ENCODE assay signal across 12 mouse cellular contexts in genomic region chr14:80979475-80979874, GRCm38 (mm10).
A peak's percentile ranks its signal among the peaks of the same experiment; 100 is the strongest.
DNase-seq lines count a peak whose midpoint lies in the region; ATAC-seq and TF ChIP-seq lines count a peak whose summit lies in the region.
"Had no signal": no experiment of that assay in that cellular context is flagged by ENCODE, and none has a peak within 500 bp of the region (broad histone marks: within the 10 kb centered on the region; RNA-seq: fewer than 3 reads in every experiment).

No protein-coding gene starts in this region.

- no peak overlapping the region for H3K9ac ChIP-seq in heart, embryonic 16.5 days (ENCODE audit: low read length)
- no peak overlapping the region for H3K9ac ChIP-seq in lung, embryonic 14.5 days

- 11% methylated on average over 5 of the region's 5 CpGs for WGBS in heart, embryonic 16.5 days
- WGBS in lung, embryonic 14.5 days = 15% methylated on average over 5 of the region's 5 CpGs
- WGBS in limb, embryonic 10.5 days = 71% methylated on average over 5 of the region's 5 CpGs

- no peaks in the 10 kb centered on the region for H3K36me3 ChIP-seq in heart, embryonic 16.5 days (ENCODE audit: control insufficient read depth, insufficient read depth)
- no peaks in the 10 kb centered on the region for H3K36me3 ChIP-seq in lung, embryonic 14.5 days (ENCODE audit: insufficient read depth)
- H3K36me3 ChIP-seq in limb, embryonic 10.5 days = no peaks in the 10 kb centered on the region

- no peaks in the 10 kb centered on the region for H3K4me1 ChIP-seq in heart, embryonic 16.5 days (ENCODE audit: control insufficient read depth, insufficient read depth, low read length)
- H3K4me1 ChIP-seq in lung, embryonic 14.5 days (ENCODE audit: insufficient read depth) = peaks cover 7% of the 10 kb centered on the region; the same call in 1 of the 2 replicates
- peaks cover 5% of the 10 kb centered on the region; the same call in 1 of the 2 replicates for H3K4me1 ChIP-seq in limb, embryonic 10.5 days

- no peaks in the 10 kb centered on the region for H3K9me3 ChIP-seq in heart, embryonic 16.5 days (replicated peaks; ENCODE audit: control insufficient read depth, low read length)
- no peaks in the 10 kb centered on the region for H3K9me3 ChIP-seq in lung, embryonic 14.5 days (ENCODE audit: low read depth, low read length)
- no peaks in the 10 kb centered on the region for H3K9me3 ChIP-seq in limb, embryonic 10.5 days (replicated peaks)

- H3K4me3 ChIP-seq in heart, embryonic 16.5 days (ENCODE audit: low read length) = no peak overlapping the region
- H3K4me3 ChIP-seq in lung, embryonic 14.5 days (ENCODE audit: low read depth, low read length) = no peak overlapping the region
- no peak overlapping the region for H3K4me3 ChIP-seq in limb, embryonic 10.5 days
- H3K4me3 ChIP-seq: erythroblast, embryonic 14.5 days had no signal

- no peak for DNase-seq in heart, postnatal 25 days (ENCODE audit: low spot score)
- peak; percentile 59 for DNase-seq in lung, embryonic 14.5 days
- DNase-seq in lung, postnatal 14 days = no peak
- peak; percentile 19 for DNase-seq in adrenal gland, postnatal 10 days
- peak; percentile 32 for DNase-seq in limb, embryonic 10.5 days (ENCODE audit: low spot score)
- no peak for DNase-seq in urinary bladder, postnatal 14 days (ENCODE audit: low spot score)
- no peak for DNase-seq in right cerebral cortex, postnatal 36 days (ENCODE audit: low spot score in 2 of 2)
- DNase-seq: cerebellum, postnatal 14 days; right cerebral cortex, postnatal 14 days had no signal

- no peak overlapping the region for H3K27ac ChIP-seq in heart, embryonic 16.5 days (ENCODE audit: low read length)
- no peak overlapping the region for H3K27ac ChIP-seq in lung, embryonic 14.5 days (ENCODE audit: low read depth)
- no peak overlapping the region for H3K27ac ChIP-seq in limb, embryonic 10.5 days

- intact Hi-C loops in heart, postnatal 25 days (cut with DNase I) = no loop called here

- no peaks in the 10 kb centered on the region for H3K27me3 ChIP-seq in heart, embryonic 16.5 days (ENCODE audit: control insufficient read depth, insufficient read depth, low read length)
- H3K27me3 ChIP-seq in lung, embryonic 14.5 days (ENCODE audit: insufficient read depth, low read length) = no peaks in the 10 kb centered on the region
- no peaks in the 10 kb centered on the region for H3K27me3 ChIP-seq in limb, embryonic 10.5 days (ENCODE audit: low read depth, poor library complexity, severe bottlenecking)

- peak; percentile 81 for ATAC-seq in heart, embryonic 16.5 days (replicated peaks; ENCODE audit: extremely low read depth, insufficient read depth, low FRiP score)
- peak; percentile 79 for ATAC-seq in lung, embryonic 14.5 days (ENCODE audit: insufficient read depth)
- ATAC-seq: CD4-positive, CD25-positive, alpha-beta regulatory T cell, adult 4 months had no signal

- H3K4me2 ChIP-seq in heart, embryonic 16.5 days (ENCODE audit: low read depth, low read length) = peak overlapping the region; percentile 29
- H3K4me2 ChIP-seq in lung, embryonic 14.5 days = no peak overlapping the region

- no peak for TF ChIP-seq CTCF in lung, embryonic 14.5 days (IDR thresholded peaks at IDR 0.05; ENCODE audit: low read depth)

Comparison
In these comparisons a context has a peak if more than half of its experiments do, and no peak if none do; other contexts are left out.
1. DNase-seq: peak in lung, embryonic 14.5 days (single experiment), adrenal gland, postnatal 10 days (single experiment) and limb, embryonic 10.5 days (single experiment); none in heart, postnatal 25 days (single experiment), lung, postnatal 14 days (single experiment), urinary bladder, postnatal 14 days (single experiment) and right cerebral cortex, postnatal 36 days (0 of 2).